Mouse (Mus musculus) heart, adult 2 months (tissue): Measurements from ENCODE around the gene Crybb1. TPM values are rescaled to one million over a fixed set of nuclear protein-coding genes. Genes with fewer than 3 reads are reported as not detected.

Experiments used
- DNase-seq, 2 experiments: peaks; one replicate each; pipeline ENCODE4 v3.0.0; 2021
- H3K27ac ChIP-seq: fragments of 200-600 bp; 2 replicates; pipeline ENCODE4 v1.8.1; 2022
- H3K27me3 ChIP-seq: fragments of 200-500 bp; 2 replicates; pipeline ENCODE4 v1.6.1; 2012; ENCODE audit warnings: mild to moderate bottlenecking, low read length, inconsistent platforms, mixed read lengths; ENCODE audit not compliant: control insufficient read depth, insufficient read depth
- H3K36me3 ChIP-seq: fragments of 200-500 bp; 2 replicates; pipeline ENCODE4 v1.6.1; 2012; ENCODE audit warnings: low read length, inconsistent platforms; ENCODE audit not compliant: control insufficient read depth, insufficient read depth
- H3K4me1 ChIP-seq: fragments of 200-500 bp; 2 replicates; pipeline ENCODE4 v1.6.1; 2011; ENCODE audit warnings: low read length; ENCODE audit not compliant: control insufficient read depth, insufficient read depth
- H3K4me3 ChIP-seq: fragments of 200-600 bp; 2 replicates; pipeline ENCODE4 v1.8.1; 2022
- H3K79me2 ChIP-seq: fragments of 200-500 bp; replicated peaks from 2 replicates; pipeline ENCODE4 v1.6.1; 2012; ENCODE audit warnings: mild to moderate bottlenecking, inconsistent platforms, low read length, moderate library complexity, mixed read lengths; ENCODE audit not compliant: control insufficient read depth, insufficient read depth
- H3K9ac ChIP-seq: fragments of 200-500 bp; 2 replicates; pipeline ENCODE4 v1.6.1; 2012; ENCODE audit warnings: low read depth, mild to moderate bottlenecking, control low read depth, inconsistent platforms, low read length, mixed read lengths
- CTCF ChIP-seq: fragments of 200-600 bp; IDR thresholded peaks from 2 replicates; pipeline ENCODE4 v1.8.1; 2022; ENCODE audit warnings: antibody characterized with exemption, mild to moderate bottlenecking, moderate library complexity
- EP300 ChIP-seq: fragments of 200-500 bp; IDR thresholded peaks from 2 replicates; pipeline ENCODE4 v1.6.1; 2011; ENCODE audit warnings: low read depth, low read length, control low read depth; ENCODE audit not compliant: insufficient read depth
- POLR2A ChIP-seq: fragments of 200-500 bp; IDR thresholded peaks from 2 replicates; pipeline ENCODE4 v1.6.1; 2011; ENCODE audit warnings: mild to moderate bottlenecking, low read depth, low read length, control low read depth; ENCODE audit not compliant: insufficient read depth
- WGBS: fragments of 180-500 bp; shearing (Covaris S2); methylation state at CpG from one replicate; pipeline ENCODE4 v1.1.7; 2018; 5-methylcytosine and 5-hydroxymethylcytosine counted together
- intact Hi-C: fragments of 180-260 bp; cut with DNase I; formaldehyde crosslinking; loops from one replicate; pipeline ENCODE4 v1.15.1; 2025
- polyA plus RNA-seq: library from polyadenylated mRNA; depleted of rRNA; stranded (reverse); fragments of >200 nt; gene quantifications from 2 replicates; pipeline ENCODE4 v1.2.3, GENCODE M21; 2012
- total RNA-seq, 2 experiments: library from RNA; stranded (reverse); gene quantifications; 2 replicates each; pipeline ENCODE4 v1.2.3; 2021

The Crybb1 gene
- total and polyA plus RNA-seq, 3 experiments: 1.5 to 3.3 (median 2.3) TPM

- no peak for TF ChIP-seq POLR2A
- TF ChIP-seq CTCF: no peak
- no peak for TF ChIP-seq EP300
- intact Hi-C loops: loop anchor here (1.0 to 2.0 kb wide), 2 partner anchors 9 to 47 kb away; partner anchors contain the start of gene Tfip11
- 43% methylated on average over 7 of the region's 7 CpGs for WGBS
- no peak overlapping the region for H3K4me3 ChIP-seq
- H3K27me3 ChIP-seq: no peaks in the 10 kb centered on the region
- peak; percentile 47 to 73 for DNase-seq
- no peaks in the 10 kb centered on the region; the same call in 1 of the 2 replicates for H3K79me2 ChIP-seq
- peak overlapping the region; percentile 0; the same call in 1 of the 2 replicates for H3K9ac ChIP-seq
- H3K36me3 ChIP-seq: no peaks in the 10 kb centered on the region; the same call in 1 of the 2 replicates
- H3K4me1 ChIP-seq: peaks cover 49% of the 10 kb centered on the region
- H3K27ac ChIP-seq: peak overlapping the region; percentile 71
Measured at GRCm38 (mm10) chr5:112280151-112280550, 24.5 kb downstream of the Crybb1 start.

- TF ChIP-seq POLR2A (no peak), CTCF (no peak), EP300 (no peak)
- Histone ChIP-seq H3K4me3 (no peak overlapping the region), H3K79me2 (peaks cover 5% of the 10 kb centered on the region), H3K27ac (peak overlapping the region; percentile 71), H3K36me3 (no peaks in the 10 kb centered on the region; the same call in 1 of the 2 replicates), H3K9ac (no peak overlapping the region), H3K27me3 (no peaks in the 10 kb centered on the region), H3K4me1 (peaks cover 55% of the 10 kb centered on the region)
- intact Hi-C loops: loop anchor here (1.0 to 2.0 kb wide), 2 partner anchors 8 to 46 kb away; partner anchors contain the start of gene Tfip11
- WGBS: 60% methylated on average over 15 of the region's 15 CpGs
- no peak for DNase-seq
Measured at GRCm38 (mm10) chr5:112280863-112281660, 25.4 kb downstream of the Crybb1 start.

GRCm38 (mm10) chr5:112281676-112282075 is 26.1 kb downstream of the Crybb1 start:
- peak overlapping the region; percentile 70 for H3K27ac ChIP-seq
- no peaks in the 10 kb centered on the region; the same call in 1 of the 2 replicates for H3K36me3 ChIP-seq
- TF ChIP-seq POLR2A: no peak
- TF ChIP-seq EP300: no peak
- no peak for TF ChIP-seq CTCF
- H3K79me2 ChIP-seq: peaks cover 5% of the 10 kb centered on the region
- no peak for DNase-seq
- 53% methylated on average over 4 of the region's 4 CpGs for WGBS
- intact Hi-C loops: loop anchor here (2.0 kb wide), 2 partner anchors 41 to 45 kb away; partner anchors contain the start of gene Tfip11
- no peaks in the 10 kb centered on the region for H3K27me3 ChIP-seq
- H3K4me1 ChIP-seq: peaks cover 55% of the 10 kb centered on the region
- no peak overlapping the region for H3K9ac ChIP-seq
- no peak overlapping the region for H3K4me3 ChIP-seq

- WGBS: 26% methylated on average over 6 of the region's 6 CpGs
- H3K4me1 ChIP-seq: peaks cover 59% of the 10 kb centered on the region
- peaks cover 5% of the 10 kb centered on the region for H3K79me2 ChIP-seq
- H3K27ac ChIP-seq: peak overlapping the region; percentile 70
- intact Hi-C loops: loop anchor here (2.0 kb wide), 1 partner anchor 41 kb away; no protein-coding TSS in a partner anchor
- peak overlapping the region; percentile 22; the same call in 1 of the 2 replicates for H3K9ac ChIP-seq
- TF ChIP-seq EP300: no peak
- no peak for TF ChIP-seq CTCF
- TF ChIP-seq POLR2A: no peak
- peak in 1 of 2 experiments; percentile 46 for DNase-seq
- no peaks in the 10 kb centered on the region; the same call in 1 of the 2 replicates for H3K36me3 ChIP-seq
- H3K4me3 ChIP-seq: no peak overlapping the region
- no peaks in the 10 kb centered on the region for H3K27me3 ChIP-seq
Measured at GRCm38 (mm10) chr5:112282123-112282779, 26.6 kb downstream of the Crybb1 start.

- H3K27me3 ChIP-seq: no peaks in the 10 kb centered on the region
- H3K27ac ChIP-seq: peak overlapping the region; percentile 70
- intact Hi-C loops: loop anchor here (2.0 kb wide), 1 partner anchor 42 kb away; no protein-coding TSS in a partner anchor
- no peak overlapping the region for H3K4me3 ChIP-seq
- H3K9ac ChIP-seq: no peak overlapping the region
- peaks cover 63% of the 10 kb centered on the region for H3K4me1 ChIP-seq
- H3K79me2 ChIP-seq: peaks cover 5% of the 10 kb centered on the region
- DNase-seq: peak in 1 of 2 experiments; percentile 53
- TF ChIP-seq POLR2A: 0 out of 2 replicates have a peak, but pooled peaks have one; percentile 21
- no peak for TF ChIP-seq EP300
- TF ChIP-seq CTCF: no peak
- H3K36me3 ChIP-seq: no peaks in the 10 kb centered on the region; the same call in 1 of the 2 replicates
- 33% methylated on average over 9 of the region's 9 CpGs for WGBS
Measured at GRCm38 (mm10) chr5:112282780-112283482, 27.3 kb downstream of the Crybb1 start.
